Mouse (Mus musculus): Measurements from ENCODE around the gene Zfp839.

Gene Zfp839

DNA sequence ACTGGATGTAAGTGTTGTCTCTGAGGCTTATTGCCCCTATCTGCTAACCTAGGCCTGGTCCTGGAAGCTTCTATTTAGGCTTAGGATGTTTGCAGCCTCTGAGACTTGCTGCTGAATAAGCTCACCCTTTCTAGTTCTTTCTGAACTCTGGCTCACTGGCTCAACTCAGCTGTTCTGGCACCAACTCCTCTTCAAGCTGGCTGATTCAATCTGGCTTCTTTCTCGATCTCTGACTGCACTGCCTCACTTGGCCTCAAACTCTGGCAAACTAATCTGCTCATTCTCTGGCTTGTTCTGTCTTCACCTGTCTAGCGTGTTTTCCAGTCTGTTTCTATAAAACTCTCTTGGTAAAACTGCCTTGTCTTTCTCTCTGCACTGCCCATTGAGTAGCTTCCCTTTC lies 25.3 kb downstream of the Zfp839 start:
- DNase-seq (ENCODE audit: low read depth, low spot score), result no peak

DNA sequence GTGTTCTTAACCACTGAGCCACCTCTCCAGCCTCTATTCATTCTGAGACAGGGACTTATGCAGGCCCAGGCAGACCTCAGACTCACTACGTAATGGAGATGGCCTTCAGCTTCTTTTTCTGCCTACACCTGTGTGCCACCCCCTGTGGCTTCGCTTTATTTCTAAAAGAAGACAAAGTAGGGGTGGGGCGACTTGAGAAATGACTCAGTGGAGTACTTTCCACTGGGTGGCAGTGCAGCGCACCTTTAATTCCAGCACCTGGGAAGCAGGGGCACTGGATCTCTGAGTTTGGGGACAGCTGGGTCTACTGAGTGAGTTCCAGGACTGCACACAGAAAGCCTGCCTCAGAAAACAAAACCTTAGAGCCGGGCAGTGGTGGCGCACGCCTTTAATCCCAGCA lies 32.2 kb downstream of the Zfp839 start:
- DNase-seq (ENCODE audit: low read depth, low spot score), result no peak

DNA sequence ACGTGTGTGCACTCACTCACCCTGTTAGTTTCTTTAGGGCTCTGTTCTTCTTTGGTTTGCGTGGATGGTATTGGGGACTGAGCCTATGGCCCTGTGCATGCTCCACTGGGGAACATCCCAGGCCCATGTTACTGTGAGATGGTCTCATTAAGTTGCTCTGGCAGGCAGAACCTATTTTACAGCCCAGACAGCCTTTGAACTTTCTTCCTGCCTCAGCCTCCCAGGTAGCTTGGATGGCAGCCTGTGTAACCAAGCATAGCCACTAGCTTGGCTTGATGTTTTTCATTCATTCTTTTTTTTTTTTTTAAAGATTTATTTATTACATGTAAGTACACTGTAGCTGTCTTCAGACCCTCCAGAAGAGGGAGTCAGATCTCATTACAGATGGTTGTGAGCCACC lies 35.2 kb downstream of the Zfp839 start:
- DNase-seq (ENCODE audit: low read depth, low spot score), result no peak

DNA sequence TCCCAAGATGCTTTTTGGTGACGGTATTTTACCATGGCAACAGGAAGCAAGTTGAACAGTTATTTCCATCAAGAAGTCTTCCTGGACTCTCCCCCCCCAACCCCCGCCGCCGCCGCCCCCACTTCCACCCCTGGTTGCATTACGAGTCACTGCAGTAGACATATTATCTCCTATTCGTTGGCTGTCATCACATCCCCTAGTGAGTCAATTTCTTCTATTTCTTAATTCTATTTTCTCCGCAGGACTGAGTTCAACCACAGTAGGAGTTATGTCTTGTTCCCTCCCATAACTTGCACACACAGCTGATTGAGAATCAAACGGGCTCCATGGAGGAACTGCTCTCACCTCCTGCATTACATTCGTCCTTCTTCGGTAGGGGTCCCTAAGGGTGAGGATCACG lies 38.1 kb downstream of the Zfp839 start:
- no peak for DNase-seq (ENCODE audit: low read depth, low spot score)

DNA sequence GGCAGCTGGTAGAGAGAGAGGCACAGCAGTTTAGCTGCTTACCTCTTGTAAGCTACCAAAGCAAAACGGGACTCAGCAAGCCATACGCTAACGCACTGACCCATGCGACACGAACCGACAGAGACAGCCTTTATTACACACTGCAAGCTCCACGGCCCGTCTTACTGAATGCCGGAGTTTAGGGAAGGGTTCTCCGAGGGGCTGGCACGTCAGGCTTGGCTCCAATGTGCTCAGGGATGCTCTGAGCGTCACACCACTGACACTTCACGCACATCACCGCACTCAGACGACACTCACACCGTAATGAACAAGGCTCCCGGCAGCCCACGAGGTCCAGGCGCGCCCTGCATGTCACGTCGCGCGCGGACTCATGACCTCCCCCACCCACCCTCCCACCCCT lies 38.6 kb downstream of the Zfp839 start:
- DNase-seq (ENCODE audit: low read depth, low spot score), result peak; percentile 17

DNA sequence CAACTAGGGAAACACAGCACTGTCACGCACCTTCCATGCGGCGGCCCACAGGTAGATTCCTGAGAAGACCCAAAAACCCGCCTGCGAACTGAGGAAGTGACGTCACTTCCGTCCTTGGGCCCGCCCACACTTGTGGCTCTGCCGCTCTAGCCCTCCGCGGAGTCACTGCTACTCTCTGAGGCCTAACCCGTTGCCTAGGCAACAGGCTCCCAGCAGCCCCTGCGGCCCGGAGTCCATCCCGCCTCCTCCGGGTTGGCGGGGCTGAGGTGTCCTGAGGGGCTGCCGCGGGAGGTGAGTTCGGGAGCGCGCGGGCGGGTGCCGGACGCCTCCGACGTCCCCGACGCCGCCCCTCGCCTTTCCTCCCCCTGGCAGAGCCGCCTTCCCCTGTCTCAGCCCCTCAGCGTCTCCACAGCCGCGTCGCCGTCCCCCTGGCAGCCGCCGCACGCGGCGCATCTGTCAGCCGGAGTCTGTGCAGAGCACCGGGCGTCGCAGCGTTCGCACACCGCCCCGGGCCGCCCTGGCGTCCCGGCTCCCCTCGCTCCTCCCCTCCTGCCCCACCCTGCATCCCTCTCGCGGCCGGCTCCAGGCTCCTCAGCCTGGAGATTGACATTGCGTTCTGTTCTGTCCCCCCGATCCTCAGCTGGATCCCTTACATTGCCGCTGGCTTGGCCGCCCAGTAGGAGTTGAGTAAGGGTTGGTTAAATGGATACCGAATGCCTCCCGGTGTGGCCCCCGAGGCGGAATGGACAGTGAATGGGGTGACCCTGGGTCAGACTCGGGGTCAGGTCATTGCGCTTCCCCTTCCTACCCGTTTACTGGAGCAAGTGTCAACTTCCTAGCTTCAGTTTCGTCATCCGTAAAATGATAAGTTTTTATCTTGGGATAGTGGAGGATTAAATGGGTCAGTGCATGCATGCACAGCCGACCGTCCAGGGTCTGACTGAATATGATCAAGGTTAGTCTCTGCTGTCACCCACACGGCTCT lies 39.3 kb downstream of the Zfp839 start, which contains the start of the genes Cinp and Tecpr2:
Cinp (minus strand) TSS at position 110 of the 985 bp plus-strand sequence.
Tecpr2 (plus strand) TSS at position 229 of the 985 bp plus-strand sequence.
- DNase-seq (ENCODE audit: low read depth, low spot score), result peak; percentile 97

DNA sequence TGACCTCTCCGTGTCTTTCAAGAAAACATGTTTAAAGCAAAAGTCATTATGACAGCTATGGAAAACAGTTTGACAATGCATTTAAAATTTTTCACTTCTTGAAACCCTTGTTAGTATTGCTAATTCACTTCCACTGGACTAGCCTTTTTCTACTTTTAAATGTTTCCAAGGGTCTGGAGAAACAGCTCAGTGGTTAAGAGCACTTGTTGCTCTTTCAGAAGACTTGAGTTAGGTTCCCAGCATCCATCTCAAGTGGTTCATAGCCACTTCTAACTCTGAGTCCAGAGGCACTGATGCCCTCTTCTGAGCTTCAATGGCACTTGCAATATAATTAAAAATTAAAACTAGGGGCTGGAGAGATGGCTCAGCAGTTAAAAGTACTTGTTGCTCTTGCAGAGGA lies 41.8 kb downstream of the Zfp839 start:
- no peak for DNase-seq (ENCODE audit: low read depth, low spot score)

DNA sequence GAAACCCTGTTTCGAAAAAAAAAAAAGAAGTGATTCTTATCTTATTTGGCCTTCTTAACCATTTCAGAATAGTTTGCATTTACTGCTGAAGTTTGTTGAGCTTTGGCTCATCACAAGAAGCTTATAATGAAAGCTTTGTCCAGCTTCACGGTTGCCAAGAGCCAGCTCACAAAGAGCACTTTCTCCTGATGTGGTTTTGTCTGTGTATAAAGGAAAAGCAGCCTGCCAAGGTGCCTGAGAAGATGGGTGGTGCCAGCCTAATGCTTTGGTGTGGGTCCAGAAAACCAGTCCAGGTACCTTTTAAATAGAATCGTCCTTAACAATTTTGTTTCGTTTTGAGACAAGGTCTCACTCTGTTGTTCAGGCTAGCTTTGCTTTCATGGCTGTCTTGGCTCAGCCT lies 52.1 kb downstream of the Zfp839 start:
- no peak for DNase-seq (ENCODE audit: low read depth, low spot score)

DNA sequence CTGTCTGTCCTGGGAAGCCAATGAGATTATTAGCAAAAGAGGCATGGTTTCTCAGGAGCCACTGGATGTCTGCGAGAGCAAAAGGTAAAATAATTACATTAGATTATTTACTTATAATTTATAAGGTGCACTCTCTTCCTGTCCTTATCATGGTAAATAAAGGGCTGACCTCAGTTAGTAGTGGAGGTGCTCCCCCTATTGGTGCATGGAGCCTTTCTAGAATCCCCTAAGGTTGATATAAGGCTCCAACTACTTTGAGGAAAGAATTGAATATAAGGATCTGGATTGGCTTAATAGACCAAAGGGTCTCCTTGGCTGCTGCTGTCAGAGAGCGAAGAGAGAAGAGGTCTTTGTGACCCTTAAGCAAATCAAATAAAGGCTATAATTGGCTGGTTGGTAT lies 53.5 kb downstream of the Zfp839 start:
- DNase-seq (ENCODE audit: low read depth, low spot score), result no peak

DNA sequence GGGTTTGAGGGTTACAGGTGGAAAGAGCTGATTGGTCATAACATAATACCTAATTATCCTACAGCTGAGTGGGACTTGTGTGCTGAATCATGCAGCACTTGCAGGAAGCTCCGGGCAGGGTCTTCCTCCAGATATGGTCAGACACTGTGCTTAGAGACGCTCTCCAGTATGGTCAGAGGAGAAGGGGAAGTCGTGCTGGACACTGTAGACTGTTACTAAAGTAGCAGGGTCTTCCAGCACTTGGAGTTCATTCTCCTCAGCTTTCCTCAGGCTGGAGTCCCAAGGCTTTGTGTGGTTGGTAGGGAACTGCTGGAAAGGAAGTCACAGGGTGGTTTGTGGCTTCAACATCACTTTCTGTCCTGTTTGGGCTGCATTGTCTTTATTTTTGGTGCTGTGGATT lies 57.8 kb downstream of the Zfp839 start:
- no peak for DNase-seq (ENCODE audit: low read depth, low spot score)

DNA sequence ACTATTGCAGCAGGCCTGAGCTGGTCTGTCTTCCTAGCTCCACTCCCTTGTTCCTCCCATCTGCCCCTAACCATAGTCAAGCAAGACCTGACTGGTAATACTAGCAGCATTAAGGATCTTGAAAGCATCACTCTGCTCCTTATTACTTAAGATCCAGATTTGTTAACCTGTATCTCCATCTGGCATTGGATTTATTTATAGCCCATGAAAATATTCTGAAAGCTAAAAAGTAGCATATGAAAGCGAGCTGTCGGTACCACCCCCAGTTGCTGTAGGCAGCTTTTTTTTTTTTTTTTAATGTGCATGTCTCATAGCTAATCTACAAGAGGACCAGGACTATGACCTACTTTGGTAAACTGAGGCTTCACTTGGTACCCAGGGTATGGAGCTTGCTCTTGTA lies 59.9 kb downstream of the Zfp839 start:
- DNase-seq (ENCODE audit: low read depth, low spot score), result no peak

DNA sequence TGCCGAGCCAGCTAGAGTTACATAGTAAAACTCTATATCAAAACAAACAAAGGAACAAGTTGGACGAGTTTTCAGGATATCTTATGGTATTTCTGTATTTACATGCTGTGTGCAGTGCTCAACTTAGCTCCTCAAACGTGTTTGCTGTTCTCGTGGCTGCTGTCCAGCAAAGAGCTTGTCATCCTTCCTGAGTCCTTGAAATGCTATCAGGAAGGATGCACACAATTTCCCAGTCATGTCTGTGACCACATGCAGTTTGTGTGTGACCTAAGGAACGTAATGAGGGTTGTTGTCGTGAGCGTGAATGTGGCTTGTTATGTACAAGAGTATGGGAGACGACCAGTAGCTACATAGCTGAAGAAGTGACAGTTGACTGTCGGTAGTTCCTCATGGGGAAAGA lies 65.7 kb downstream of the Zfp839 start:
- DNase-seq (ENCODE audit: low read depth, low spot score), result no peak
